ENCODE assay signal across 21 mouse cellular contexts in genomic region chr16:86701700-86702099, GRCm38 (mm10).
"Had no signal": no experiment of that assay in that cellular context is flagged by ENCODE, and none has a peak within 500 bp of the region (broad histone marks: within the 10 kb centered on the region; RNA-seq: fewer than 3 reads in every experiment).

No protein-coding gene starts in this region.

- H3K9me3 ChIP-seq: limb, embryonic 10.5 days; limb, embryonic 13.5 days; liver, embryonic 12.5 days; liver, embryonic 15.5 days; lung, embryonic 15.5 days; midbrain, embryonic 12.5 days; midbrain, embryonic 15.5 days; neural tube, embryonic 13.5 days; stomach, embryonic 15.5 days had no signal

- H3K4me1 ChIP-seq: limb, embryonic 13.5 days; liver, embryonic 12.5 days; liver, embryonic 15.5 days; lung, embryonic 15.5 days; midbrain, embryonic 12.5 days; midbrain, embryonic 15.5 days; neural tube, embryonic 13.5 days; stomach, embryonic 15.5 days had no signal

- H3K27ac ChIP-seq: limb, embryonic 10.5 days; limb, embryonic 13.5 days; liver, embryonic 12.5 days; liver, embryonic 15.5 days; lung, embryonic 15.5 days; midbrain, embryonic 12.5 days; midbrain, embryonic 15.5 days; neural tube, embryonic 13.5 days; stomach, embryonic 15.5 days had no signal

- ATAC-seq: inflammation-experienced regulatory T-cells, adult 6 months; intestine, embryonic 16.5 days; liver, embryonic 12.5 days; midbrain, embryonic 15.5 days had no signal

- DNase-seq: kidney, adult 8-10 months; kidney, postnatal 25 days; liver; lung, adult 18-20 months; lung, postnatal 14 days; lung, postnatal 4 days; retina, postnatal 1 day; right cerebral cortex, postnatal 25 days; spleen, adult 18-20 months; thymus, postnatal 25 days had no signal

- H3K9ac ChIP-seq: limb, embryonic 13.5 days; liver, embryonic 12.5 days; liver, embryonic 15.5 days; lung, embryonic 15.5 days; midbrain, embryonic 12.5 days; midbrain, embryonic 15.5 days; neural tube, embryonic 13.5 days; stomach, embryonic 15.5 days had no signal

- H3K27me3 ChIP-seq: limb, embryonic 13.5 days; liver, embryonic 12.5 days; liver, embryonic 15.5 days; lung, embryonic 15.5 days; midbrain, embryonic 12.5 days; midbrain, embryonic 15.5 days; neural tube, embryonic 13.5 days; stomach, embryonic 15.5 days had no signal

- H3K4me2 ChIP-seq: limb, embryonic 13.5 days; liver, embryonic 12.5 days; liver, embryonic 15.5 days; lung, embryonic 15.5 days; midbrain, embryonic 12.5 days; midbrain, embryonic 15.5 days; neural tube, embryonic 13.5 days; stomach, embryonic 15.5 days had no signal

- H3K36me3 ChIP-seq: limb, embryonic 10.5 days; limb, embryonic 13.5 days; liver, embryonic 12.5 days; liver, embryonic 15.5 days; lung, embryonic 15.5 days; midbrain, embryonic 12.5 days; midbrain, embryonic 15.5 days; neural tube, embryonic 13.5 days; stomach, embryonic 15.5 days had no signal

- H3K4me3 ChIP-seq: limb, embryonic 10.5 days; limb, embryonic 13.5 days; liver, embryonic 12.5 days; liver, embryonic 15.5 days; lung, embryonic 15.5 days; midbrain, embryonic 12.5 days; midbrain, embryonic 15.5 days; neural tube, embryonic 13.5 days; stomach, embryonic 15.5 days had no signal
